In genomic region chr3:73724869-73725268, GRCm38 (mm10) we compare ENCODE assay signal across 22 mouse cellular contexts. TPM values are rescaled to one million over a fixed set of nuclear protein-coding genes. Genes with fewer than 3 reads are reported as not detected.
A peak's percentile ranks its signal among the peaks of the same experiment; 100 is the strongest.
DNase-seq lines count a peak whose midpoint lies in the region; ATAC-seq and TF ChIP-seq lines count a peak whose summit lies in the region.
"Had no signal": no experiment of that assay in that cellular context is flagged by ENCODE, and none has a peak within 500 bp of the region (broad histone marks: within the 10 kb centered on the region; RNA-seq: fewer than 3 reads in every experiment).

No protein-coding gene starts in this region.

- no peak overlapping the region for H3K4me3 ChIP-seq in intestine, embryonic 15.5 days (replicated peaks)
- no peak overlapping the region for H3K4me3 ChIP-seq in intestine, embryonic 16.5 days (ENCODE audit: low read length)
- H3K4me3 ChIP-seq in intestine, postnatal 0 days (ENCODE audit: low read depth, low read length), result no peak overlapping the region
- no peak overlapping the region for H3K4me3 ChIP-seq in hindbrain, embryonic 14.5 days (replicated peaks; ENCODE audit: low read length)

- H3K9me3 ChIP-seq in intestine, embryonic 15.5 days, result no peaks in the 10 kb centered on the region
- H3K9me3 ChIP-seq in intestine, embryonic 16.5 days (ENCODE audit: control insufficient read depth, low read length), result no peaks in the 10 kb centered on the region
- H3K9me3 ChIP-seq in intestine, postnatal 0 days (ENCODE audit: control insufficient read depth), result no peaks in the 10 kb centered on the region
- no peaks in the 10 kb centered on the region for H3K9me3 ChIP-seq in hindbrain, embryonic 14.5 days (ENCODE audit: control insufficient read depth, low read length)
- H3K9me3 ChIP-seq: G1E had no signal

- DNase-seq in frontal cortex, postnatal 10 days (ENCODE audit: low spot score in 2 of 2), result no peak
- DNase-seq in frontal cortex, postnatal 36 days (ENCODE audit: low spot score in 2 of 2), result no peak
- DNase-seq in hindbrain, embryonic 14.5 days (ENCODE audit: low spot score), result no peak
- DNase-seq: adrenal gland, adult 2 months; adrenal gland, adult 8-10 months; adrenal gland, postnatal 10 days; adrenal gland, postnatal 14 days; adrenal gland, postnatal 25 days; adrenal gland, postnatal 36 days; B cell, adult 2 months; cerebellum, adult 11 months; cerebellum, adult 11-12 months; cerebellum, adult 18-20 months had no signal

- H3K9ac ChIP-seq in intestine, embryonic 15.5 days, result no peak overlapping the region
- H3K9ac ChIP-seq in intestine, embryonic 16.5 days (ENCODE audit: low read depth, low read length), result no peak overlapping the region
- H3K9ac ChIP-seq in intestine, postnatal 0 days (ENCODE audit: low read depth, low read length), result no peak overlapping the region
- H3K9ac ChIP-seq in hindbrain, embryonic 14.5 days, result no peak overlapping the region

- H3K27ac ChIP-seq in intestine, embryonic 15.5 days, result no peak overlapping the region
- H3K27ac ChIP-seq in intestine, embryonic 16.5 days (ENCODE audit: low read length), result no peak overlapping the region
- H3K27ac ChIP-seq in intestine, postnatal 0 days (ENCODE audit: low read depth, low read length), result no peak overlapping the region
- H3K27ac ChIP-seq in hindbrain, embryonic 14.5 days, result no peak overlapping the region

- no peaks in the 10 kb centered on the region for H3K4me1 ChIP-seq in intestine, embryonic 15.5 days (replicated peaks)
- H3K4me1 ChIP-seq in intestine, embryonic 16.5 days (ENCODE audit: control insufficient read depth, insufficient read depth, low read length), result no peaks in the 10 kb centered on the region
- H3K4me1 ChIP-seq in intestine, postnatal 0 days (replicated peaks; ENCODE audit: control insufficient read depth, insufficient read depth, low read length), result no peaks in the 10 kb centered on the region
- no peaks in the 10 kb centered on the region for H3K4me1 ChIP-seq in hindbrain, embryonic 14.5 days (replicated peaks; ENCODE audit: control insufficient read depth, insufficient read depth, low read length)

- WGBS in intestine, embryonic 15.5 days, result 73% methylated on average over 1 of the region's 1 CpGs
- WGBS in intestine, embryonic 16.5 days, result 63% methylated on average over 1 of the region's 1 CpGs
- WGBS in intestine, postnatal 0 days, result 50% methylated on average over 1 of the region's 1 CpGs
- WGBS in hindbrain, embryonic 14.5 days, result 89% methylated on average over 1 of the region's 1 CpGs

- no peaks in the 10 kb centered on the region for H3K27me3 ChIP-seq in intestine, embryonic 15.5 days (replicated peaks)
- H3K27me3 ChIP-seq in intestine, embryonic 16.5 days (replicated peaks; ENCODE audit: control insufficient read depth, insufficient read depth, low read length), result no peaks in the 10 kb centered on the region
- no peaks in the 10 kb centered on the region for H3K27me3 ChIP-seq in intestine, postnatal 0 days (replicated peaks; ENCODE audit: control insufficient read depth, insufficient read depth, low read length)
- no peaks in the 10 kb centered on the region for H3K27me3 ChIP-seq in hindbrain, embryonic 14.5 days (ENCODE audit: control insufficient read depth, insufficient read depth, low read length)
- H3K27me3 ChIP-seq: CH12.LX had no signal

- peak; percentile 85 for ATAC-seq in intestine, embryonic 15.5 days
- ATAC-seq in intestine, embryonic 16.5 days, result peak; percentile 81
- ATAC-seq in intestine, postnatal 0 days, result peak; percentile 54; the same call in 1 of the 2 replicates
- ATAC-seq in hindbrain, embryonic 14.5 days (ENCODE audit: low FRiP score), result no peak
- ATAC-seq: activated CD4-positive, CD25-positive, alpha-beta regulatory T cell, adult 4 months; CD4-positive, CD25-positive, alpha-beta regulatory T cell, adult 4 months; Patski had no signal

- no peaks in the 10 kb centered on the region for H3K36me3 ChIP-seq in intestine, embryonic 15.5 days
- no peaks in the 10 kb centered on the region for H3K36me3 ChIP-seq in intestine, embryonic 16.5 days (ENCODE audit: control insufficient read depth, insufficient read depth, low read length)
- no peaks in the 10 kb centered on the region for H3K36me3 ChIP-seq in intestine, postnatal 0 days (ENCODE audit: control insufficient read depth, insufficient read depth)
- H3K36me3 ChIP-seq in hindbrain, embryonic 14.5 days (replicated peaks; ENCODE audit: control insufficient read depth, insufficient read depth), result no peaks in the 10 kb centered on the region
- H3K36me3 ChIP-seq: G1E had no signal

- H3K4me2 ChIP-seq in intestine, embryonic 15.5 days (replicated peaks), result no peak overlapping the region
- no peak overlapping the region for H3K4me2 ChIP-seq in intestine, embryonic 16.5 days (ENCODE audit: low read depth, low read length)
- H3K4me2 ChIP-seq in intestine, postnatal 0 days (replicated peaks; ENCODE audit: low read depth), result no peak overlapping the region
- H3K4me2 ChIP-seq in hindbrain, embryonic 14.5 days (replicated peaks), result no peak overlapping the region

- no peak for TF ChIP-seq CTCF in intestine, postnatal 0 days (IDR thresholded peaks at IDR 0.05; ENCODE audit: low read depth)

RNA-seq across cellular contexts. Expression of gene Bche, which starts 16.7 kb away (rescaled TPM):
- 6.1 and 6.7 TPM in 2 replicates for polyA plus RNA-seq in intestine, embryonic 15.5 days (2015; fragmentation: Nextera tagmentation; extraction: Ambion mirVana)
- polyA plus RNA-seq in intestine, embryonic 16.5 days (2015; fragmentation: Nextera tagmentation; extraction: Ambion mirVana), result 6.9 and 8.1 TPM in 2 replicates
- polyA plus RNA-seq in intestine, postnatal 0 days (2015; fragmentation: Nextera tagmentation; extraction: Ambion mirVana), result 7.0 and 8.7 TPM in 2 replicates
- 3.9 and 4.3 TPM in 2 replicates for polyA plus RNA-seq in hindbrain, embryonic 14.5 days (2014; fragmentation: Nextera tagmentation; extraction: Ambion mirVana)
- polyA plus RNA-seq: activated CD4-positive, CD25-positive, alpha-beta regulatory T cell, adult 4 months; C2C12; CD4-positive, CD25-positive, alpha-beta regulatory T cell, adult 4 months; G1E; Patski had no signal
